Comparison of ENCODE assay signal across 7 mouse cellular contexts in the genomic region with DNA sequence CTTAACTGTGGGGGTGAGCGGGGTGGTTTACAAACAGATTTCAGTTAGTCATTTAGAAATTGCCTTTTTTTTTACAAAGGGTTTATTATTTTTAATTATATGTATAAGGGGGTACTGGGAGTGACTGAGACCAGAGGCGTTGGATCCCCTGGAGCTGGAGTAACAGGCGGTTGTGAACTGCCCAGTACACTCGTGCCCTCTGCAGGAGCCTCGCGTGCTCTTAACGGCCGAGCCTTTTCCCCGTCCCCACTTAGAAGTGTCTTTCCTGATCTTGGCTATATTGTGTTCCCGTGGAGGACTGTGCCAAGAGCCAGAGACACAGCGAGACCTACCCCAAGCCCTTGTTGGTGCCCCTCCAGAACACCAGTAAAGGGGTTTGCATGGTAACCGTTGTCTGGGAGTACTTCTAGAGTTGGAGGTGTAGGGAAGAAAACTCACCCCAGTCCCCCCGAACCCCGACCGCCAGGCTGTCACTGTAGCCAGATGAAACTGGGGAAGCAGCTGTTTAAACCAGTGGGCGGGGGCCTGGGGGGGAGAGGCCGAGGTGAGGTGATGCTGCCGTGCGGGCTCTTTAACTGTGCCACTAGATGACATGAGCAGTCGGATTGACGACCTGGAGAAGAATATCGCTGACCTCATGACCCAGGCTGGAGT. TPM values are rescaled to one million over a fixed set of nuclear protein-coding genes. Genes with fewer than 3 reads are reported as not detected.
A peak's percentile ranks its signal among the peaks of the same experiment; 100 is the strongest.
DNase-seq lines count a peak whose midpoint lies in the region; ATAC-seq and TF ChIP-seq lines count a peak whose summit lies in the region.

No protein-coding gene starts in this region.

- H3K4me2 ChIP-seq in heart, postnatal 0 days (ENCODE audit: low read depth, low read length) = peak overlapping the region; percentile 96
- H3K4me2 ChIP-seq in liver, embryonic 14.5 days (ENCODE audit: low read depth) = peak overlapping the region; percentile 85

- H3K4me3 ChIP-seq in megakaryocyte, embryonic 14.5 days (replicated peaks) = peak overlapping the region; percentile 99
- peak overlapping the region; percentile 93 for H3K4me3 ChIP-seq in heart, postnatal 0 days (ENCODE audit: low read depth, low read length)
- H3K4me3 ChIP-seq in liver, embryonic 14.5 days (ENCODE audit: insufficient read depth in 1 of 2, low read depth in 2 of 2, low read length in 2 of 2) = peak overlapping the region; percentile 94 to 99

- DNase-seq in c-Kit-positive CD71-positive TER-119-positive erythroid progenitor cells, embryonic 14.5 days (ENCODE audit: low spot score) = peak; percentile 28
- DNase-seq in heart, postnatal 0 days (ENCODE audit: low spot score) = no peak
- DNase-seq in liver, embryonic 14.5 days (ENCODE audit: low read depth in 3 of 3, low spot score in 3 of 3) = no peak
- peak; percentile 4 to 20 for DNase-seq in thymus, postnatal 36 days
- no peak for DNase-seq in layer of hippocampus, postnatal 10 days (ENCODE audit: low spot score in 2 of 2)

- no peak for TF ChIP-seq EP300 in heart, postnatal 0 days (IDR thresholded peaks at IDR 0.05; ENCODE audit: low read depth)
- TF ChIP-seq EP300 in liver, embryonic 14.5 days (IDR thresholded peaks at IDR 0.05; ENCODE audit: low read depth) = no peak

- TF ChIP-seq CTCF in heart, postnatal 0 days (IDR thresholded peaks at IDR 0.05; ENCODE audit: low read depth) = no peak
- TF ChIP-seq CTCF in liver, embryonic 14.5 days (IDR thresholded peaks at IDR 0.05; ENCODE audit: low read depth) = peak; percentile 28

- H3K27me3 ChIP-seq in megakaryocyte, embryonic 14.5 days (replicated peaks) = peaks cover 7% of the 10 kb centered on the region
- no peaks in the 10 kb centered on the region for H3K27me3 ChIP-seq in heart, postnatal 0 days (ENCODE audit: control insufficient read depth, insufficient read depth, low read length)
- H3K27me3 ChIP-seq in liver, embryonic 14.5 days (ENCODE audit: control insufficient read depth, insufficient read depth, low read length) = no peaks in the 10 kb centered on the region

- H3K4me1 ChIP-seq in megakaryocyte, embryonic 14.5 days = peaks cover 16% of the 10 kb centered on the region
- H3K4me1 ChIP-seq in heart, postnatal 0 days (ENCODE audit: control insufficient read depth, insufficient read depth) = peaks cover 7% of the 10 kb centered on the region; the same call in 1 of the 2 replicates
- H3K4me1 ChIP-seq in liver, embryonic 14.5 days (replicated peaks; ENCODE audit: control insufficient read depth in 2 of 2, insufficient read depth in 2 of 2, low read length in 1 of 2) = peaks cover 2 to 13% of the 10 kb centered on the region in 2 experiments; a peak in 2 of 4 replicates

- peaks cover 13% of the 10 kb centered on the region for H3K9me3 ChIP-seq in megakaryocyte, embryonic 14.5 days
- no peaks in the 10 kb centered on the region for H3K9me3 ChIP-seq in heart, postnatal 0 days (replicated peaks; ENCODE audit: control insufficient read depth, low read length)
- no peaks in the 10 kb centered on the region; the same call in 1 of the 2 replicates for H3K9me3 ChIP-seq in liver, embryonic 14.5 days (ENCODE audit: control insufficient read depth, low read length)

- ATAC-seq in megakaryocyte, adult 5-6 weeks (ENCODE audit: poor library complexity, severe bottlenecking) = no peak
- no peak for ATAC-seq in heart, postnatal 0 days (ENCODE audit: insufficient read depth, low read depth)
- no peak for ATAC-seq in liver, embryonic 14.5 days (ENCODE audit: insufficient read depth)

- peaks cover 42% of the 10 kb centered on the region for H3K36me3 ChIP-seq in megakaryocyte, embryonic 14.5 days (replicated peaks; ENCODE audit: low read length)
- peaks cover 35% of the 10 kb centered on the region for H3K36me3 ChIP-seq in heart, postnatal 0 days (replicated peaks; ENCODE audit: control insufficient read depth, insufficient read depth, low read length)
- H3K36me3 ChIP-seq in liver, embryonic 14.5 days (replicated peaks; ENCODE audit: control insufficient read depth, insufficient read depth, low read depth) = peaks cover 14% of the 10 kb centered on the region

- WGBS in heart, postnatal 0 days = 46% methylated on average over 22 of the region's 22 CpGs
- WGBS in liver, embryonic 14.5 days (ENCODE audit: insufficient replicate concordance) = 29% methylated on average over 22 of the region's 22 CpGs

- H3K9ac ChIP-seq in heart, postnatal 0 days (replicated peaks; ENCODE audit: low read depth, low read length) = peak overlapping the region; percentile 96
- peak overlapping the region; percentile 95 for H3K9ac ChIP-seq in liver, embryonic 14.5 days (replicated peaks)

- H3K27ac ChIP-seq in heart, postnatal 0 days (ENCODE audit: low read depth) = no peak overlapping the region
- peak overlapping the region; percentile 0; the same call in 1 of the 2 replicates for H3K27ac ChIP-seq in liver, embryonic 14.5 days

RNA-seq across cellular contexts. Expression of a gene that starts 0.9 kb away (rescaled TPM):
- 10.0 and 98.3 TPM in 2 replicates for polyA plus RNA-seq in megakaryocyte, embryonic 14.5 days (2012; ENCODE audit: insufficient read depth, low replicate concordance)
- 124 TPM in 2 replicates for total RNA-seq in megakaryocyte, adult 5-6 weeks (2015)
- 72.7 and 79.8 TPM in 2 replicates for total RNA-seq in megakaryocyte, adult 5-6 weeks (2017)
- 131 and 134 TPM in 2 replicates for total RNA-seq in heart, postnatal 0 days (2014; rRNA removed; ENCODE audit: low replicate concordance)
- 328 and 340 TPM in 2 replicates for polyA plus RNA-seq in heart, postnatal 0 days (2015; fragmentation: Nextera tagmentation; extraction: Ambion mirVana)
- polyA plus RNA-seq in liver, embryonic 14.5 days (2012; rRNA removed) = 29.8 and 54.1 TPM in 2 replicates
- polyA plus RNA-seq in liver, embryonic 14.5 days (2014; fragmentation: Nextera tagmentation; extraction: Ambion mirVana) = 78.0 and 79.4 TPM in 2 replicates
- total RNA-seq in layer of hippocampus, postnatal 10 days (2021) = 100 to 1,000 TPM; 561 to 593 TPM

RNA-seq across cellular contexts. Expression of a gene that starts 49.5 kb away (rescaled TPM):
- 25.3 and 39.1 TPM in 2 replicates for polyA plus RNA-seq in megakaryocyte, embryonic 14.5 days (2012; ENCODE audit: insufficient read depth, low replicate concordance)
- 5.4 and 6.5 TPM in 2 replicates for total RNA-seq in megakaryocyte, adult 5-6 weeks (2015)
- total RNA-seq in megakaryocyte, adult 5-6 weeks (2017) = 5.7 and 7.5 TPM in 2 replicates
- 72.2 and 109 TPM in 2 replicates for total RNA-seq in heart, postnatal 0 days (2014; rRNA removed; ENCODE audit: low replicate concordance)
- 75.1 and 77.5 TPM in 2 replicates for polyA plus RNA-seq in heart, postnatal 0 days (2015; fragmentation: Nextera tagmentation; extraction: Ambion mirVana)
- polyA plus RNA-seq in liver, embryonic 14.5 days (2012; rRNA removed) = 6.0 and 6.4 TPM in 2 replicates
- polyA plus RNA-seq in liver, embryonic 14.5 days (2014; fragmentation: Nextera tagmentation; extraction: Ambion mirVana) = 8.1 and 9.6 TPM in 2 replicates
- 10 to 100 TPM; 20.3 to 22.3 TPM for total RNA-seq in layer of hippocampus, postnatal 10 days (2021)

Comparison
In these comparisons a context has a peak if more than half of its experiments do, and no peak if none do; other contexts are left out.
1. DNase-seq: peak in c-Kit-positive CD71-positive TER-119-positive erythroid progenitor cells, embryonic 14.5 days (single experiment) and thymus, postnatal 36 days (2 of 2); none in heart, postnatal 0 days (single experiment), liver, embryonic 14.5 days (0 of 3) and layer of hippocampus, postnatal 10 days (0 of 2).
2. Peak in every context shown above with its lines, with median percentiles within 50 percentile points of each other: H3K4me3 ChIP-seq.